Mouse (Mus musculus): Measurements from ENCODE around the gene Lrrc45.

Lrrc45 gene

GRCm38 (mm10) chr11:120703696-120704454 lies 9.8 kb upstream of the Lrrc45 start:
- DNase-seq (ENCODE audit: low spot score in 2 of 2), result no peak

GRCm38 (mm10) chr11:120704486-120705325 lies 9.0 kb upstream of the Lrrc45 start:
- no peak for DNase-seq (ENCODE audit: low spot score in 2 of 2)

DNA sequence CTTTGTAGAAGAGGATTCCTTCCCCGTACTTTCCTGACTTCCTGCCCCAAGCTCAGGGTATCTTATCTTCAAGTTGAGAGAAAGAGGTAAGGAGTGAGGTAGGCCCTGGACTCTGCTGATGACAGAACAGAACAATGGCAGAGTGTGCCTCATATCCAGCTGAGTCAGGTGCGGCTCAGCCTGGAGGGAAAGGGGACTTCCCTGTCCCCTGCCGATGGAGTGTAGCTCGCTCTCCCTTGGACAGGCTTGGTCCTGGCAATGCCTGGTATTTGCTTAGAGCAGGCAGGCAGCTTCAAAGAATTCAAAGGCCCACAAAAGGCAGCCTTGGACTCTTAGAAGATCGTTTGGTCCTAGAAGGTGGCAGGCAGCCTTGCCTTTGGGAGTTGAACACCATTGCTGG lies 7.6 kb upstream of the Lrrc45 start:
- no peak for DNase-seq (ENCODE audit: low spot score in 2 of 2)

DNA sequence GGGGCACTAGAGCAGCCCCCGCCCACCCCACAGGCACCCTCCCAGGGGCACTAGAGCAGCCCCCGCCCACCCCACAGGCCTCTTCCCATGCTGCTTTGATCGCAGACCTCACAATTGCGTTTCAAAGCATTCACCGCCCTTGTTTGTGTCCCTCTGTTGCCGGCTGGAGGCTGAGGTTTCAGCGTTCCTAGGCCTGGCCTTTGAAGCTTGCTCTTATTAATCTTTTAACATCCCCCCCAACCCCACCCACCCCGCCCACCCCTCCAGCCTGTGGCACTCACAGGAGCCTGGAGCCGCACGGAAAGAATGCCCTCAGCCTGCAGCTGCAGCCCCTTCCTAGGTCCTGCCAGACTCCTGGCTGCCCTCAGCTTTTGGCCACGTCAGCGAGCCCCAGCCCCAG lies 6.5 kb upstream of the Lrrc45 start:
- no peak for DNase-seq (ENCODE audit: low spot score in 2 of 2)

DNA sequence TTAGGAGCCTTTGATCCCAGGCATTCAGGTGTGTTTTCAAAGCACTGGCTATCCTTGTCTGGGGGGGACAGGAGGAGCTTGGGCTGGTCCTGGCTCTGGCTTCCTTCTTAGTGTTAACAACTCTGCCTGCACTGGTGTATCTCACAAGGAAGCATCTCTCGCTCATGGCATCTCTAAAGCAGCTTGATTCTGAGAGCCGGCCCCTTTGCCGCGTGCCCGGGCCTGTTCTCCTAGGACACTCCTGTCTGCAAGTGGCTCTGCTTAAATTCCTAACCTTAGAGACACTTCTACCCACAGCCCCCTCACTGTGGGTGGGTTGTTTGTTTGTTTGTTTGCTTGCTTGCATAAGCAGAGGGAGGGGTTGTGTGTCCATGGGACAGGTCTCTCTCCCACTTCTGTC lies 5.8 kb upstream of the Lrrc45 start:
- DNase-seq (ENCODE audit: low spot score in 2 of 2), result no peak

GRCm38 (mm10) chr11:120709551-120709950 lies 4.2 kb upstream of the Lrrc45 start:
- no peak for DNase-seq (ENCODE audit: low spot score in 2 of 2)

GRCm38 (mm10) chr11:120710672-120711071 lies 3.1 kb upstream of the Lrrc45 start:
- DNase-seq (ENCODE audit: low spot score in 2 of 2), result no peak

DNA sequence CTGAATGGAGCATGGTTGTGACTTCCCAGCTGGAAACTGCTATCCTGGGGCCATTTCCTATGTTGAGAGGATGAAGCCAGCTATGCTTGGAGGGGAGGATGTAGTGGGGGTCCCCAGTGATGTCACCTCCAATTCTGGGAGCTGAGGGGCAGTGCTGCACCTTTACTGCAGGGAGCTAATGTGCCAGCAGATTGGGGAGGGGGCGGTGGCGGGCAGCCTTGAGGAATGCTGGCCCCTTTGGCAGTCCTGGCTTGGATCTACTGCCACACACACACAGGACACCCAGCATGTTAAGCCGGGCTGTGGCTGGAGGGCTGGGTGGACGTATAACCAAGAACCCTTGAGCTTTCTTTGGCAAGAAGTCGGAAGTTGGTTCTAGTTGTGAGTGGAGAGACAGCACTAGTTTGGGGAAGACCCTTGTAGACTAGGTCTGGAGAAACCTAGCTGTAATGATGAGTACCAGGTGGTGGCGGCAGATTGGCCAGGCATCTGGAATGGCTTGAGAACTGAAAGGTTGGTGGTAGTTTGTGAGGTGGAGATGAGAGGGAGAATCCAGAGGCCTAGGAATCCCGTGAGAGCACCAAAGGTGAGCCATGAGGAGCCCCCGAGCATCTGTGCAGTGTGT lies 1.6 kb upstream of the Lrrc45 start:
- DNase-seq (ENCODE audit: low spot score in 2 of 2), result no peak

DNA sequence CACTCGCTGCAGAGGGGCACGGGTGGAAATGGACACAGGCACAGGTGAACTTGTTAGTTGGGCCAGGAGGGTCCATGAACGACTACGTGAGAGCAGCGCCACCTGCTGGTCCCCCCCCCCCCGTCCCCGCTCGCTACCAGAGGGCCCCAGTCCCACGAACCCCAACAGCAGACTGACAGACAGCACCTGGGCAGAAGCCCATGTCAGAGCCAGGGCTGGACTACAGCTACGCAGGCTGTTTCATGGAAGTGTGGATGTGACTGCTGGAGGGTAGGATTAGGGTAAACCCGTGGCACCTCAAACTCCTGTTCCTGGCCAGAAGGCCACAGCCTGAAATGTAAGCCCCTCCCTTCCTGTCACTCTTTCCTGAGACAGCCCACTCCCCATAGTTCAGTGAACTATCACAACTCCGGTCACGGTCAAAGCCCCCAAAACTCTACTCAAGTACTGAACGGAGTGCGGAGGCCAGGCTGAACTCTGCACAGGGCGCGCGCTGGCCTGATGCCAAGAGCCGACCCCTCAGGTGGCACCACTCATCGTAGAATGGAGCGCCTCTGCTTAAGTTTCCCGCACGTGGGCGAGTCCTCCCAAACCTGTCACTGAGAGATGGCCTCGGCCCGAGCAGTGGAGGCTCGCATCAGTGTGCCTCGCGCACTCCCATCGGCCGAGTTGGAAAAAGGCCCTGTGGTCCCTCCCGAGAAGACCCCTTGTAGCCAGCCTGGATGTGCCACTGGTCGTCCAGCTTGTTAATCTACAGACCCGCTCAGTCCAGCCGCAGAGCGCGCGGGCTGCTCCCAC lies 755 bp upstream of the Lrrc45 start:
- DNase-seq (ENCODE audit: low spot score in 2 of 2), result peak; percentile 23 to 33

GRCm38 (mm10) chr11:120714546-120714945 lies 821 bp downstream of the Lrrc45 start:
- no peak for DNase-seq (ENCODE audit: low spot score in 2 of 2)

DNA sequence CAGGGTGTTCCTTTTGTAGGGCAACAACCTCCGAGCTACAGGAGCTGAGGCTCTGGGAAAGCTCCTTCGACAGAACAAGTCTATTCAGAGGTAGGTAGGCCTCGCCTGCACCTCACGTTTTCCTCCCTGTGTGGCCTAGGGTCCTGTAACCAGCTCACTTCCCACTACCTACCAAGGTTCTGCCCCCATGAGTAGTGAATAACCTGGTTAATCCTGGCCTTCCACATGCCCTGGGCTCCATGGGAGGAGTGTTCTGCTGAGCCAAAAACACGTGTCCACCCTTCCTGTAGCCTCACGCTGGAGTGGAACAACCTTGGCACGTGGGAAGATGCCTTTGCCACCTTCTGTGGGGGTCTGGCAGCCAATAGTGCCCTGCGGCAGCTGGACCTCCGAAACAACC lies 1.4 kb downstream of the Lrrc45 start:
- no peak for DNase-seq (ENCODE audit: low spot score in 2 of 2)

DNA sequence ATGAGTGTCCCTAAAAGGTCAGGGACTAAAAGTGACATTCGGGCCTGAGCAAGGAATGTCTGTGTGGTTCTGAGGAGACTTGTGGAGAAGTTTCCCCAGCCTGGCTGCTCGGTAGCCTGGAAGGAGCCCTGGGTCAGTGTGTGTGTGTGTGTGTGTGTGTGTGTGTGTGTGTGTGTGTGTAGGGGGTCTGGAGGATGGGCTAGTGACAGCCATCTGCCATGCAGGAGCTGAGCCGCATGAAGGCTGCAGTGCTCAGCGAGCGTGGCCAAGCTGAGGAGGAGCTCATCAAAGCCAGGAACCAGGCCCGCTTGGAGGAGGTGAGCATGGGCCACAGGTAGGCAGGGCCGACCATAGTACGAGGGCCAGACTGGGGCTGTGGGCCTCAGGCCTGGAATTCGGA lies 5.5 kb downstream of the Lrrc45 start:
- DNase-seq (ENCODE audit: low spot score in 2 of 2), result no peak

GRCm38 (mm10) chr11:120719841-120720376 lies 6.2 kb downstream of the Lrrc45 start:
- DNase-seq (ENCODE audit: low spot score in 2 of 2), result no peak

- DNase-seq (ENCODE audit: low spot score in 2 of 2), result peak; percentile 82 to 91
Measured at GRCm38 (mm10) chr11:120720450-120720849, 6.7 kb downstream of the Lrrc45 start.

DNA sequence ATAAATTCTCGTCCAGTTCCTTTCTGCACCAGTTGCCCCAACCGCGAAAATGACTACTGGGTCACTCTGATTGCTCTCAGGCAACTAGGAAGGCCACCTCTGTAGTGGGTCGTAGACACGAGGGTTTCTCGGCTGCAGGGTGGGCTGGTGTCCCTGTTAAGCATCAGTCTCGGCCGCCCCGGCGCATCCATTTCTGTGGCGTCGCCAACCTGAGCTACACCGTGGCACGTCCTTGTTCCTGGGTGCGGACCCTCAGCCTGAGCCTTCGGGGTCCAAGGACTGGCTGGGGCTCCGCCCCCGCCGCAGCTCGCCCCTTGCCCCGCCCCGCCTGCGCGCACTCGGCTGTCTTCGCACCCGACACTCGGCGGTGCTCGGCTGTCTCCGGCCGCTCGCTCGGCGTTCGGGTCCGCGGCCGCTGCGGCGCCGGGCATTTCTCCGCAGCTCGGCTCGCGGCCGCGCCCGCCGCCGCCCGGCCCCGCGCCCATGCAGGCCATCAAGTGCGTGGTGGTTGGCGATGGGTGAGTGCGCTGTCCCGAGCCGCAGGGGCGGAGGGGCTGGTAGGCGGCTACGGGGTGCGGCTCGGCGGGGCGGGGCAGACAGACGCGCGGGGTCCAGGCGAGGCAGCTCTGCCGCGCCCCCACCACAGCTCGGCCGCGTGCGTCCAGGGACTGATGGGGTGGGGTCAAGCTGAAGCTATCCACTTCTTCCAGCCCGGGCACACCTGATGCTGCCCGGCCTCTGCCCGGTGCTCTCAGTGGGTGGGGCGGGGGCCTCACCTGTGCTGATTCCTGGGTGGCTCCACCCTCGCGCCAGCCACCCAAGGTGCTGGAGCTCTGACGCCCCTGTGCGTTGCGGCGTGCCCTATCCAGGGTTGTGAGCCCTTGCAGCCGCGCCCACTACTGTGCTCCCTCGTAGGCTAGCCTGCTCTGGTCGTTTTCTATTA lies 7.7 kb downstream of the Lrrc45 start, which contains the start of gene Rac3:
TSS of gene Rac3 (plus strand) at position 347 of the 943 bp plus-strand sequence.
- DNase-seq (ENCODE audit: low spot score in 2 of 2), result peak; percentile 48 to 59

- no peak for DNase-seq (ENCODE audit: low spot score in 2 of 2)
Measured at GRCm38 (mm10) chr11:120722067-120722630, 8.4 kb downstream of the Lrrc45 start.

- no peak for DNase-seq (ENCODE audit: low spot score in 2 of 2)
Measured at GRCm38 (mm10) chr11:120722761-120723382, 9.1 kb downstream of the Lrrc45 start.

DNA sequence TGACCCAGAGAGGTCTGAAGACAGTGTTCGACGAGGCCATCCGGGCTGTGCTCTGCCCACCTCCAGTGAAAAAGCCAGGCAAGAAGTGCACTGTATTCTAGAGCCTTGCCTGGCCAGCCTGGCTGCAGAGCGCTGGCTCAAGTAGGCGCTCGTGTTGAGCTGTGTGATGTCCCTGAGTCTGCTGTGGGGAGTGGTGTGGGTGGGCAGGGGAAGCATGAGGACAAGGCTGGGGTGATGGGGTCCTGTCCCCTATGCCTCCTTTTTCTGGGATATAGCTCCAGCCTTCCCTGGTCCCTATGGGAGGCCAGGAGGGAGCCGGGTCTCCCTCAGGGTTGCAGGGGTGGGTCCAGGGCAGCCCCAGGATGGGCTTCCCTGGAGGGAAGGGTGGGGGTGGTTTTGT lies 9.8 kb downstream of the Lrrc45 start:
- DNase-seq (ENCODE audit: low spot score in 2 of 2), result no peak

All from frontal cortex, postnatal 36 days (tissue).